Mouse (Mus musculus): ENCODE data around the gene Eno1. TPM values are rescaled to one million over a fixed set of nuclear protein-coding genes. Genes with fewer than 3 reads are reported as not detected.

Eno1 gene
- polyA plus RNA-seq, 1 experiment, result 1,403 TPM

- Histone ChIP-seq H3K4me1 (ENCODE audit: control insufficient read depth, insufficient read depth, low read length) (peaks cover 14% of the 10 kb centered on the region), H3K9me3 (replicated peaks; ENCODE audit: control insufficient read depth, insufficient read depth, low read length, poor library complexity, severe bottlenecking) (no peaks in the 10 kb centered on the region), H3K27me3 (ENCODE audit: control insufficient read depth, insufficient read depth, low read length, poor library complexity, severe bottlenecking) (no peaks in the 10 kb centered on the region), H3K9ac (ENCODE audit: low read depth, poor library complexity, severe bottlenecking) (no peak overlapping the region), H3K36me3 (ENCODE audit: control insufficient read depth, insufficient read depth, low read length, poor library complexity, severe bottlenecking) (no peaks in the 10 kb centered on the region), H3K27ac (ENCODE audit: insufficient read depth, low read length) (peak overlapping the region; percentile 59), H3K4me3 (ENCODE audit: low read depth, low read length) (no peak overlapping the region)
- TF ChIP-seq EP300 (IDR thresholded peaks at IDR 0.05; ENCODE audit: insufficient read depth, low read depth, low read length), result peak; percentile 69
- no peak for TF ChIP-seq CTCF (IDR thresholded peaks at IDR 0.05; ENCODE audit: low read depth, low read length)
- TF ChIP-seq POLR2A (IDR thresholded peaks at IDR 0.05; ENCODE audit: insufficient read depth, low read length), result no peak
Observed at GRCm38 (mm10) chr4:150229747-150230390, 6.7 kb upstream of the Eno1 start.

GRCm38 (mm10) chr4:150230460-150231407 lies 5.8 kb upstream of the Eno1 start:
- H3K4me1 ChIP-seq (ENCODE audit: control insufficient read depth, insufficient read depth, low read length), result peaks cover 14% of the 10 kb centered on the region
- TF ChIP-seq CTCF (IDR thresholded peaks at IDR 0.05; ENCODE audit: low read depth, low read length) (no peak), EP300 (IDR thresholded peaks at IDR 0.05; ENCODE audit: insufficient read depth, low read depth, low read length) (peak; percentile 67; the same call in 1 of the 2 replicates)
- no peaks in the 10 kb centered on the region for H3K9me3 ChIP-seq (replicated peaks; ENCODE audit: control insufficient read depth, insufficient read depth, low read length, poor library complexity, severe bottlenecking)
- H3K9ac ChIP-seq (ENCODE audit: low read depth, poor library complexity, severe bottlenecking), result peak overlapping the region; percentile 14; the same call in 1 of the 2 replicates
- no peaks in the 10 kb centered on the region for H3K27me3 ChIP-seq (ENCODE audit: control insufficient read depth, insufficient read depth, low read length, poor library complexity, severe bottlenecking)
- H3K27ac ChIP-seq (ENCODE audit: insufficient read depth, low read length), result peak overlapping the region; percentile 59
- H3K4me3 ChIP-seq (ENCODE audit: low read depth, low read length), result no peak overlapping the region
- no peaks in the 10 kb centered on the region for H3K36me3 ChIP-seq (ENCODE audit: control insufficient read depth, insufficient read depth, low read length, poor library complexity, severe bottlenecking)

GRCm38 (mm10) chr4:150231871-150232270 lies 4.7 kb upstream of the Eno1 start:
- Histone ChIP-seq H3K36me3 (ENCODE audit: control insufficient read depth, insufficient read depth, low read length, poor library complexity, severe bottlenecking) (no peaks in the 10 kb centered on the region), H3K9ac (ENCODE audit: low read depth, poor library complexity, severe bottlenecking) (no peak overlapping the region), H3K4me3 (ENCODE audit: low read depth, low read length) (no peak overlapping the region), H3K27ac (ENCODE audit: insufficient read depth, low read length) (no peak overlapping the region), H3K27me3 (ENCODE audit: control insufficient read depth, insufficient read depth, low read length, poor library complexity, severe bottlenecking) (no peaks in the 10 kb centered on the region), H3K9me3 (replicated peaks; ENCODE audit: control insufficient read depth, insufficient read depth, low read length, poor library complexity, severe bottlenecking) (no peaks in the 10 kb centered on the region), H3K4me1 (ENCODE audit: control insufficient read depth, insufficient read depth, low read length) (peaks cover 14% of the 10 kb centered on the region)
- TF ChIP-seq POLR2A (IDR thresholded peaks at IDR 0.05; ENCODE audit: insufficient read depth, low read length) (no peak), CTCF (IDR thresholded peaks at IDR 0.05; ENCODE audit: low read depth, low read length) (no peak), EP300 (IDR thresholded peaks at IDR 0.05; ENCODE audit: insufficient read depth, low read depth, low read length) (no peak)

GRCm38 (mm10) chr4:150234599-150235327 lies 1.8 kb upstream of the Eno1 start:
- no peak overlapping the region for H3K9ac ChIP-seq (ENCODE audit: low read depth, poor library complexity, severe bottlenecking)
- peaks cover 9% of the 10 kb centered on the region for H3K4me1 ChIP-seq (ENCODE audit: control insufficient read depth, insufficient read depth, low read length)
- no peaks in the 10 kb centered on the region for H3K9me3 ChIP-seq (replicated peaks; ENCODE audit: control insufficient read depth, insufficient read depth, low read length, poor library complexity, severe bottlenecking)
- H3K36me3 ChIP-seq (ENCODE audit: control insufficient read depth, insufficient read depth, low read length, poor library complexity, severe bottlenecking), result peaks cover 12% of the 10 kb centered on the region
- H3K27ac ChIP-seq (ENCODE audit: insufficient read depth, low read length), result no peak overlapping the region
- no peaks in the 10 kb centered on the region for H3K27me3 ChIP-seq (ENCODE audit: control insufficient read depth, insufficient read depth, low read length, poor library complexity, severe bottlenecking)
- TF ChIP-seq POLR2A (IDR thresholded peaks at IDR 0.05; ENCODE audit: insufficient read depth, low read length) (no peak), EP300 (IDR thresholded peaks at IDR 0.05; ENCODE audit: insufficient read depth, low read depth, low read length) (no peak), CTCF (IDR thresholded peaks at IDR 0.05; ENCODE audit: low read depth, low read length) (no peak)
- no peak overlapping the region for H3K4me3 ChIP-seq (ENCODE audit: low read depth, low read length)

GRCm38 (mm10) chr4:150235585-150235984 lies 936 bp upstream of the Eno1 start:
- no peak overlapping the region for H3K4me3 ChIP-seq (ENCODE audit: low read depth, low read length)
- peaks cover 6% of the 10 kb centered on the region for H3K4me1 ChIP-seq (ENCODE audit: control insufficient read depth, insufficient read depth, low read length)
- H3K9ac ChIP-seq (ENCODE audit: low read depth, poor library complexity, severe bottlenecking), result no peak overlapping the region
- H3K36me3 ChIP-seq (ENCODE audit: control insufficient read depth, insufficient read depth, low read length, poor library complexity, severe bottlenecking), result peaks cover 16% of the 10 kb centered on the region
- no peaks in the 10 kb centered on the region for H3K9me3 ChIP-seq (replicated peaks; ENCODE audit: control insufficient read depth, insufficient read depth, low read length, poor library complexity, severe bottlenecking)
- no peak overlapping the region for H3K27ac ChIP-seq (ENCODE audit: insufficient read depth, low read length)
- H3K27me3 ChIP-seq (ENCODE audit: control insufficient read depth, insufficient read depth, low read length, poor library complexity, severe bottlenecking), result no peaks in the 10 kb centered on the region
- TF ChIP-seq CTCF (IDR thresholded peaks at IDR 0.05; ENCODE audit: low read depth, low read length) (no peak), POLR2A (IDR thresholded peaks at IDR 0.05; ENCODE audit: insufficient read depth, low read length) (no peak), EP300 (IDR thresholded peaks at IDR 0.05; ENCODE audit: insufficient read depth, low read depth, low read length) (no peak)
